Mouse (Mus musculus): Measurements from ENCODE around the gene Efcab11. TPM values are rescaled to one million over a fixed set of nuclear protein-coding genes. Genes with fewer than 3 reads are reported as not detected.

Efcab11 gene
- polyA plus RNA-seq, 1 experiment = 0.20 TPM

- Histone ChIP-seq H3K4me1 (ENCODE audit: control insufficient read depth, insufficient read depth, insufficient read length, low read length) (no peaks in the 10 kb centered on the region), H3K27me3 (ENCODE audit: control insufficient read depth, insufficient read depth, low read length) (no peaks in the 10 kb centered on the region), H3K27ac (ENCODE audit: insufficient read depth, low read depth, low read length) (no peak overlapping the region), H3K4me3 (ENCODE audit: low read depth, low read length) (no peak overlapping the region), H3K36me3 (ENCODE audit: control insufficient read depth, insufficient read depth, low read length) (no peaks in the 10 kb centered on the region)
- no peak for TF ChIP-seq POLR2A (IDR thresholded peaks at IDR 0.05; ENCODE audit: low read depth, low read length)
- TF ChIP-seq CTCF (IDR thresholded peaks at IDR 0.05; ENCODE audit: extremely low read depth, insufficient read length, insufficient replicate concordance, low read depth, low read length) = no peak
- 79% methylated on average over 4 of the region's 4 CpGs for WGBS
These were observed 212.4 kb downstream of the Efcab11 start for GRCm38 (mm10) chr12:99671866-99672191.

- Histone ChIP-seq H3K27ac (ENCODE audit: insufficient read depth, low read depth, low read length) (no peak overlapping the region), H3K4me1 (ENCODE audit: control insufficient read depth, insufficient read depth, insufficient read length, low read length) (no peaks in the 10 kb centered on the region), H3K4me3 (ENCODE audit: low read depth, low read length) (no peak overlapping the region), H3K36me3 (ENCODE audit: control insufficient read depth, insufficient read depth, low read length) (no peaks in the 10 kb centered on the region), H3K27me3 (ENCODE audit: control insufficient read depth, insufficient read depth, low read length) (no peaks in the 10 kb centered on the region)
- 66% methylated on average over 12 of the region's 12 CpGs for WGBS
- TF ChIP-seq CTCF (IDR thresholded peaks at IDR 0.05; ENCODE audit: extremely low read depth, insufficient read length, insufficient replicate concordance, low read depth, low read length) (no peak), POLR2A (IDR thresholded peaks at IDR 0.05; ENCODE audit: low read depth, low read length) (no peak)
These were observed 212.9 kb downstream of the Efcab11 start for GRCm38 (mm10) chr12:99671162-99671865.

GRCm38 (mm10) chr12:99670762-99671152, 213.5 kb downstream of the Efcab11 start:
- Histone ChIP-seq H3K27me3 (ENCODE audit: control insufficient read depth, insufficient read depth, low read length) (no peaks in the 10 kb centered on the region), H3K27ac (ENCODE audit: insufficient read depth, low read depth, low read length) (no peak overlapping the region), H3K4me3 (ENCODE audit: low read depth, low read length) (no peak overlapping the region), H3K36me3 (ENCODE audit: control insufficient read depth, insufficient read depth, low read length) (no peaks in the 10 kb centered on the region), H3K4me1 (ENCODE audit: control insufficient read depth, insufficient read depth, insufficient read length, low read length) (no peaks in the 10 kb centered on the region)
- 86% methylated on average over 7 of the region's 7 CpGs for WGBS
- TF ChIP-seq POLR2A (IDR thresholded peaks at IDR 0.05; ENCODE audit: low read depth, low read length) = no peak
- TF ChIP-seq CTCF (IDR thresholded peaks at IDR 0.05; ENCODE audit: extremely low read depth, insufficient read length, insufficient replicate concordance, low read depth, low read length) = no peak

DNA sequence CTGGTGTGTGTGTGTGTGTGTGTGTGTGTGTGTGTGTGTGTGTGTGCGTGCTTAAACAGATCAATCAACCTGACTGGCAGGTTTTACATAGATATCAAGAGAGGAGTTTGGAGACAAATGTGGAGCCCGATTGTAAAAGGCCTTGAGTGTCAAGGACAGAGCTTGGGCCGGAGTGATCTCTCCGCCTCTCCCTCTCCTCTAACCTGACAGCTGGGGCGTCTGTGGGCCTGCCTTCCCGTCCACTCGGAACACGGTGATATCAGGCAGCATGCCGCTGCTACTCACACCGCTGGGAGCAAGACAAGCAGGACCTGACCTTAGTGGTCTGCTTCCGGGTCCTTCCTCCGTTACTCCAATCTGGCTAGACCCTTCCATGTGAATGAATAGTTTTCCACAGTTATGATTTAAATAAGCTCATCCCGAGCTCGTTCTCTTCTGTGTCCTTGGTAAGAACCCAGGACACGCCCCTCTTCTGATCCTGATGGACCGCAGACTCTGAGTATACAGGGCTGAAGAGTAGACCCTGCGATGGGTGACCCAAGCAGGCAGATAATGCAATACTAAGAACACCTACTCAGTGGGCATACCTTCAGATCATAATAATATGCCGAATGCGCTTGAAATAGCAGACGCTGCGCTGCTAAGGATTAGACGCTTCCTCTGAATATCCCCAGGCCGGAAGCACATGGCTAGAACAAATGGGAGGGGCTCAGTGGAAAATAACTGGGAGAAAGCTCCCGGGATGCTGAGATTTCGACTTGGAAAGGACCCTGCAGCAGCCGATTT, 214.1 kb downstream of the Efcab11 start:
- Histone ChIP-seq H3K36me3 (ENCODE audit: control insufficient read depth, insufficient read depth, low read length) (no peaks in the 10 kb centered on the region), H3K27me3 (ENCODE audit: control insufficient read depth, insufficient read depth, low read length) (no peaks in the 10 kb centered on the region), H3K4me1 (ENCODE audit: control insufficient read depth, insufficient read depth, insufficient read length, low read length) (no peaks in the 10 kb centered on the region), H3K4me3 (ENCODE audit: low read depth, low read length) (no peak overlapping the region), H3K27ac (ENCODE audit: insufficient read depth, low read depth, low read length) (no peak overlapping the region)
- TF ChIP-seq CTCF (IDR thresholded peaks at IDR 0.05; ENCODE audit: extremely low read depth, insufficient read length, insufficient replicate concordance, low read depth, low read length) = no peak
- TF ChIP-seq POLR2A (IDR thresholded peaks at IDR 0.05; ENCODE audit: low read depth, low read length) = no peak
- WGBS = 59% methylated on average over 26 of the region's 26 CpGs

GRCm38 (mm10) chr12:99654991-99655880, 229.0 kb downstream of the Efcab11 start:
- Histone ChIP-seq H3K36me3 (ENCODE audit: control insufficient read depth, insufficient read depth, low read length) (no peaks in the 10 kb centered on the region), H3K4me3 (ENCODE audit: low read depth, low read length) (no peak overlapping the region), H3K4me1 (ENCODE audit: control insufficient read depth, insufficient read depth, insufficient read length, low read length) (no peaks in the 10 kb centered on the region), H3K27ac (ENCODE audit: insufficient read depth, low read depth, low read length) (no peak overlapping the region), H3K27me3 (ENCODE audit: control insufficient read depth, insufficient read depth, low read length) (no peaks in the 10 kb centered on the region)
- WGBS = 86% methylated on average over 19 of the region's 19 CpGs
- TF ChIP-seq POLR2A (IDR thresholded peaks at IDR 0.05; ENCODE audit: low read depth, low read length) (no peak), CTCF (IDR thresholded peaks at IDR 0.05; ENCODE audit: extremely low read depth, insufficient read length, insufficient replicate concordance, low read depth, low read length) (no peak)

GRCm38 (mm10) chr12:99652459-99652858, 231.8 kb downstream of the Efcab11 start:
- no peak overlapping the region for H3K27ac ChIP-seq (ENCODE audit: insufficient read depth, low read depth, low read length)
- no peak for TF ChIP-seq CTCF (IDR thresholded peaks at IDR 0.05; ENCODE audit: extremely low read depth, insufficient read length, insufficient replicate concordance, low read depth, low read length)
- no peak for TF ChIP-seq POLR2A (IDR thresholded peaks at IDR 0.05; ENCODE audit: low read depth, low read length)
- H3K4me1 ChIP-seq (ENCODE audit: control insufficient read depth, insufficient read depth, insufficient read length, low read length) = 0 out of 2 replicates have a peak, but pooled peaks cover 2% of the 10 kb centered on the region
- H3K27me3 ChIP-seq (ENCODE audit: control insufficient read depth, insufficient read depth, low read length) = no peaks in the 10 kb centered on the region
- no peaks in the 10 kb centered on the region for H3K36me3 ChIP-seq (ENCODE audit: control insufficient read depth, insufficient read depth, low read length)
- 74% methylated on average over 6 of the region's 6 CpGs for WGBS
- H3K4me3 ChIP-seq (ENCODE audit: low read depth, low read length) = no peak overlapping the region

Data from small intestine, adult 2 months (tissue).